Mouse (Mus musculus) gastrocnemius, postnatal 36 days (tissue): ENCODE results near the gene 1700123L14Rik. TPM values are rescaled to one million over a fixed set of nuclear protein-coding genes. Genes with fewer than 3 reads are reported as not detected.
"Not testable (repeated sequence)": the region's sequence is repeated elsewhere in the genome, so short reads cannot be mapped to it uniquely, and the experiment has no call there.

Source experiments
- DNase-seq, 2 experiments: peaks; one replicate each; pipeline ENCODE4 v3.0.0; 2022
- intact Hi-C: fragments of 180-260 bp; cut with DNase I; formaldehyde crosslinking; loops from one replicate; pipeline ENCODE4 v1.15.1; 2025
- long read RNA-seq, 2 experiments: library from polyadenylated mRNA; stranded (forward); transcript quantifications; one replicate each; pipeline ENCODE4 v2.0.0; 2021
- total RNA-seq, 2 experiments: library from RNA; stranded (reverse); gene quantifications; 2 replicates each; pipeline ENCODE4 v1.2.3; 2021

Gene 1700123L14Rik
- not detected for total RNA-seq
- long read RNA-seq, experiment 1: 0 reads
- long read RNA-seq, experiment 2: 0 reads

- intact Hi-C loops: no loop called here
- DNase-seq: no peak
These were observed at the start of gene 1700123L14Rik for GRCm38 (mm10) chr6:96165818-96166379. TSS of gene 1700123L14Rik (minus strand) at chr6:96166243.

- intact Hi-C loops: no loop called here
- DNase-seq: no peak
These were observed 39.4 kb upstream of the 1700123L14Rik start for GRCm38 (mm10) chr6:96205395-96205794.

GRCm38 (mm10) chr6:96198991-96199390 lies 32.9 kb upstream of the 1700123L14Rik start:
- DNase-seq, intact Hi-C loops: not testable (repeated sequence)

GRCm38 (mm10) chr6:96186517-96186916 lies 20.5 kb upstream of the 1700123L14Rik start:
- no peak for DNase-seq
- intact Hi-C loops: no loop called here

GRCm38 (mm10) chr6:96183392-96183791 lies 17.3 kb upstream of the 1700123L14Rik start:
- DNase-seq: no peak
- intact Hi-C loops: no loop called here

GRCm38 (mm10) chr6:96178530-96178929 lies 12.5 kb upstream of the 1700123L14Rik start:
- DNase-seq: no peak
- intact Hi-C loops: no loop called here

- DNase-seq: no peak
- intact Hi-C loops: no loop called here
These were observed 7.6 kb upstream of the 1700123L14Rik start for GRCm38 (mm10) chr6:96173681-96174080.

- no peak for DNase-seq
- intact Hi-C loops: no loop called here
These were observed 988 bp upstream of the 1700123L14Rik start for GRCm38 (mm10) chr6:96167031-96167430.

GRCm38 (mm10) chr6:96165403-96165802 lies 640 bp downstream of the 1700123L14Rik start:
- DNase-seq: peak in 1 of 2 experiments; percentile 14
- intact Hi-C loops: no loop called here

- intact Hi-C loops: no loop called here
- no peak for DNase-seq
These were observed 22.7 kb downstream of the 1700123L14Rik start for GRCm38 (mm10) chr6:96143326-96143725.

GRCm38 (mm10) chr6:96116534-96117272 lies 49.3 kb downstream of the 1700123L14Rik start:
- peak in 1 of 2 experiments; percentile 12 for DNase-seq
- intact Hi-C loops: no loop called here

- intact Hi-C loops: no loop called here
- DNase-seq: no peak
These were observed 49.9 kb downstream of the 1700123L14Rik start for GRCm38 (mm10) chr6:96116148-96116533.

Other genes with a start within 250 kb of the 1700123L14Rik start
- gene Fam19a1, start 53.1 kb downstream of the 1700123L14Rik start, total RNA-seq: not detected